Mouse (Mus musculus): ENCODE measurements around the gene Clasp2.

- TF ChIP-seq GABPA (IDR thresholded peaks at IDR 0.05; ENCODE audit: low read depth, low read length) = no peak
- TF ChIP-seq EP300 (IDR thresholded peaks at IDR 0.05; ENCODE audit: low read depth in 1 of 2, low read length in 2 of 2) = no peak
Measured at GRCm38 (mm10) chr9:113743291-113743690, 2.0 kb downstream of the Clasp2 start.

Data from MEL (cell line).